Mouse (Mus musculus) macrophage (primary cell): ENCODE data around the gene Cmss1. TPM values are rescaled to one million over a fixed set of nuclear protein-coding genes. Genes with fewer than 3 reads are reported as not detected.

Source experiments
- H3K27ac ChIP-seq: fragments of 350-480 bp; formaldehyde crosslinking; 2 replicates; pipeline ENCODE4 v1.9.0; 2021
- H3K36me3 ChIP-seq: fragments of 350-480 bp; formaldehyde crosslinking; 2 replicates; pipeline ENCODE4 v1.9.0; 2021; ENCODE audit errors: inconsistent target
- H3K4me3 ChIP-seq: fragments of 350-480 bp; formaldehyde crosslinking; 2 replicates; pipeline ENCODE4 v1.9.0; 2021; ENCODE audit errors: inconsistent target
- H3K79me2 ChIP-seq: fragments of 350-480 bp; formaldehyde crosslinking; 2 replicates; pipeline ENCODE4 v1.9.0; 2021; ENCODE audit errors: inconsistent target
- WGBS: methylation state at CpG from one replicate; pipeline ENCODE4 v1.1.7; 2026; ENCODE audit warnings: inconsistent platforms; ENCODE audit not compliant: missing documents; 5-methylcytosine and 5-hydroxymethylcytosine counted together
- polyA plus RNA-seq: library from polyadenylated mRNA; stranded (reverse); fragments of 250-400 nt; gene quantifications from 3 replicates; pipeline ENCODE4 v1.2.4, GENCODE M21; 2018; ENCODE audit warnings: inconsistent platforms

Gene Cmss1
- polyA plus RNA-seq, 1 experiment from 2014 or later: 4.7 TPM

DNA sequence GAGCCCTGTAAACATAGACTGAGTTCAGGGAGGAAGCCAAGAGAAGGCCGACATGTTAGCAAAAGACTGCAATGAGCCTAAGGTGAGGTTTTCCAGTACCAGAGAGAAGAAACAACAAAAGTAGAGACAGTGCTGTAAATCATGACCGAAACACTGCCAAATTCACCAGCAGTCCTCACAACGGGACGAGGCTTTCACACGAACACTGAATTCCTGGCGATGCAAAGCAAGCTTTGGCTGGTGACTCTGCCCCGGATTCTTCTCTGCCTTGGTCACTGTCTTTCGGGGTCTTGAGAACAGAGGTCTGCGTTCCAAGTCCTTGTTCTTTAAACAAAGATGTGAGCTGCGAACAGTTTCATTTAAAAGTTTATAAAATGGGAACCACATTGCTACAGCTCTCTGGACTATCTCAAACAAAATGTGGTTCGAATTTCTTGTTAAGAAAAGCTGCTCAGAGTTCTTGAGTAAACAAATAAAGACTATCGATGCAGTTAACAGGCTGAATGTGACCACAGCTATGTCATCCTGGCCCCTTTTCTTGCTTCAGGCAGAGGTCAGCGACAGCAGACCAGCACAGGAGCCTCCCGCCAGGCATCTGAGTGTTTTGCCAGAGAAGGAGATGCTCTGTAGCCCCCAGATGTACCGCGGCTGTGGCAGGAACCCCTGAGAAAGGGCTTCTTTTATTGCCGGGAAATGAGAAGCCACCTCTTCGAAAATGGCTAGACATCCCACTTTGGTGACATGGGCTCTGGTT lies 239.5 kb downstream of the Cmss1 start:
- Histone ChIP-seq H3K4me3 (no peak overlapping the region), H3K36me3 (no peaks in the 10 kb centered on the region), H3K27ac (no peak overlapping the region), H3K79me2 (no peaks in the 10 kb centered on the region)
- WGBS: 92% methylated on average over 18 of the region's 18 CpGs

DNA sequence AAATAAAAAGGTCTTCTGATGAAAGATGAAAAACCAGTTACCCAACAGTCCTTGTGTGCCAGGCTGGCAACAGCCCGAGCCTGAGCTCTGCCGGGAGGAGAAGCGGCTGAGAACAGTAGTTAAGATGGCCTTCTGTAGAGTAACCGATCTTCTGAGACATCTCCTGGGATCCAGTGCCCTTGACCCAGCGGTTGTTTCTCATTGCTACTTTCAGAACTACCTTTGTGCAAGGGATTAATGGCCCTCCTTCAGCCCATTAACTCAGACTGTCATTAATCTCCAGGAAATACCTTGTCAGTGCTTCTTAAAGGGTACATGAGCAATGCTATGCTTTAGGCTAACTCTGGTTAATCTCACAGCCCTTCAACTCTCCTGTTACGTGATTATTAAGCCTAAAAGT lies 240.5 kb downstream of the Cmss1 start:
- Histone ChIP-seq H3K4me3 (no peak overlapping the region), H3K27ac (no peak overlapping the region), H3K36me3 (no peaks in the 10 kb centered on the region), H3K79me2 (no peaks in the 10 kb centered on the region)
- WGBS: 98% methylated on average over 6 of the region's 6 CpGs

DNA sequence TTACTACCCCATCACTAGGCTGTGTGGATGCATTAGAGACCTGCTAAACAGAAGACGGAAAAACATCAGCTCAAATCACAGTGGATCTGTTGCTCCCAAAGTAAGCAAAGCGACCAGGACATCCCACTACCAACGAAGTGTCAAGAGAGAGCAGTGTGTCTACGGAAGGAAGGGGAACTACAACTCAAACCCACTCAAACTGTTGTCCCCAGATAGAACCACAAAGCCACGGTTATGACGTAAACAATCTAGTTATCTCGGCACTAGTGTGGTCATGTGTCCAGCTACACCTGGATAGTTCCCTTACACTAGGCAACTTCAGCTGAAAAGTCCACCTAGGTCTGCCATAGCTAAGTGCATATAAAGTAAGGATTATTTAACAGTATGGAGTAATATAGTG lies 242.2 kb downstream of the Cmss1 start:
- Histone ChIP-seq H3K79me2 (no peaks in the 10 kb centered on the region), H3K4me3 (no peak overlapping the region), H3K27ac (no peak overlapping the region), H3K36me3 (no peaks in the 10 kb centered on the region)
- 29% methylated on average over 7 of the region's 7 CpGs for WGBS

DNA sequence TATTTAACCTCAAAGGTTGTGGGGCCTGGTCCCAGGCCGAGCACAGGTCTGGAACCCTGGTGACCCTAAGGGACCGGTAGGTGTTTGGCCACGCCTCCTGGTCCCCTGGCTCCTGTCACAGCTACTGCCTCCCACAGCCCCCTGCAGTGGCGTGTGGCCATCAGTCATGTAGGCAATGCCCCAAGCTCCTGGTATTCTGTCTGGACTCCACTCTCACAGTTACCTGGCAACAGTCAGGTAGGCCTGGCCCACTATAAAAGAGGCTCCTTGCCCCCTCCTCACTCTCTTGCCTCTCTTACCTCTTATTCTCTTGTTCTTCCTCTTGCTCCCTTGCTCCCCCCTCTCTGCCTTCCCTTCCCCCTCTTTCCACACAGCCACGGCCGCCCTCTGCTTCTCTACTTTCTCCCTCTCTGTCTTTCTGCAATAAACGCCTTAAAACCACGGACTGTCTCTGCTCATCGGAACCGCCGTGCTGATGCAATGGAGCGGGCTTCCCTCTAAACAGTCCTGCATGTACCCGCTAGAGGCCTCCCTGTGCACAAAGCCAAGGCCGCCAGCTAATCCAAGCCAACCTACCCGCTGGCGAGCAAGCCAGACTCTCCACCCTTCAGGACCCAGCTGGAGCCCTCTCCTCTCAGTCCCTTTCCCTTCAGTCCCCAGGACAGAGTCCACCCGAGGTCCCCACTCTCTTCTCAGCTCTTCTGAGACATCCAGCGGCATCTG lies 243.8 kb downstream of the Cmss1 start:
- Histone ChIP-seq H3K27ac (no peak overlapping the region), H3K36me3 (no peaks in the 10 kb centered on the region), H3K79me2 (no peaks in the 10 kb centered on the region), H3K4me3 (no peak overlapping the region)
- 53% methylated on average over 18 of the region's 18 CpGs for WGBS

DNA sequence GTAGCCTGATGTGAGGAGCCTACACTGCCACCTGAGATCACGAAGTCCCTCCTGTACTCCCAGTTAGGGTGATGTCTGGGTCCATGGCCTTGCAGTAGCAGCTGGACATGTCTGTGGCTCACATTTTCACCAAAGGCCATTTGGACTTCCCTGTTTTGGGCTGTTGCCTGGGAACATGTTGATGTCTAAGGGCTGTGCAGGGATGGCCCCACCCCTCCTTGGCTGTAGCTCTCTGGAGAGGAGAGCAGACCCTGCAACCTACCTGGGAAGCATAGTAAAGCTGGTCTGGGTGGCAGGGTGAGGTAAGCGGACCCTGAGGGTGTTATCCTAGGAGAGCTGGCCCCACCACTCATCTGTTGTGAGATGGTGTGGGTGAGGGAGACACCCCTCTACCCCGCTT lies 245.9 kb downstream of the Cmss1 start:
- no peak overlapping the region for H3K4me3 ChIP-seq
- no peaks in the 10 kb centered on the region for H3K36me3 ChIP-seq
- WGBS: 95% methylated on average over 3 of the region's 3 CpGs
- H3K79me2 ChIP-seq: no peaks in the 10 kb centered on the region
- no peak overlapping the region for H3K27ac ChIP-seq

DNA sequence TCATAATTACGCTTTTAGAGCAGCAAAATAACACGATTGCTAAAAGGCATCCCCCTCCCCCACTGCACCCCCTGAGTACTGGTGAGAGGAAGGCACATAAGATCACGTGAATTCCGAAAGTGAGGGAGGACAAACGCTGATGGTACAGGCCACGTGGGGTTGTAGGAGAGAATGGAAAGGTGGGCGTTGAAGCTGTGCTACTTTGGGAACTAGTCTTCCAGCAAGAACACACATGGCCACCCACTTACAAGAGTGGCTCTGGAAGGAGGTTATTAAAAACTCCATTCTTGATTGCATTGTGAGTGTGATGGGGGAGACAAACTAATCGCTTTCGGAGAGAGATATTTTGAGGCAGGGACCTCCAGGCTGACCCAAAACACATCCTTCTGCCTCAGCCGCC lies 247.4 kb downstream of the Cmss1 start:
- Histone ChIP-seq H3K79me2 (no peaks in the 10 kb centered on the region), H3K27ac (no peak overlapping the region), H3K4me3 (no peak overlapping the region), H3K36me3 (no peaks in the 10 kb centered on the region)
- 87% methylated on average over 9 of the region's 10 CpGs for WGBS

DNA sequence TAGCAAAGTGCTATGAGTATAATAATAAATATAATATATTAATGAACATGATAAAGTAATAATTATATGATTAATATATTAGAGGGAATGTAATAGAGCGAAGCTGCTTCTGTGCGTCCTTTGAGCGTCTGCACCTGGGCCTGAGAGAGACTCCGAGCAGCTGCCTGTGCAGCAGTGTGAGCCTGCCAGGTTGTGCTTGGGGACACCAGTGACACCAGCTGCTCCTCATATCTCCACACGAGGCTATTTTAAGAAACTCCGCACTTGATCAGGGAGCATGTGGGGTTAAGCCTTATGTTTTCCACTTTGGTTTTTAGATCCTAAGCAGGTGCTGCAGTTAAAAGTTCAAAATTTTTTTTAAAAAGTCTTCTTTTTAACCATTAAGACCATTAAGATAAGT lies 249.7 kb downstream of the Cmss1 start:
- no peak overlapping the region for H3K27ac ChIP-seq
- H3K79me2 ChIP-seq: no peaks in the 10 kb centered on the region
- WGBS: 100% methylated on average over 6 of the region's 6 CpGs
- no peaks in the 10 kb centered on the region for H3K36me3 ChIP-seq
- no peak overlapping the region for H3K4me3 ChIP-seq

DNA sequence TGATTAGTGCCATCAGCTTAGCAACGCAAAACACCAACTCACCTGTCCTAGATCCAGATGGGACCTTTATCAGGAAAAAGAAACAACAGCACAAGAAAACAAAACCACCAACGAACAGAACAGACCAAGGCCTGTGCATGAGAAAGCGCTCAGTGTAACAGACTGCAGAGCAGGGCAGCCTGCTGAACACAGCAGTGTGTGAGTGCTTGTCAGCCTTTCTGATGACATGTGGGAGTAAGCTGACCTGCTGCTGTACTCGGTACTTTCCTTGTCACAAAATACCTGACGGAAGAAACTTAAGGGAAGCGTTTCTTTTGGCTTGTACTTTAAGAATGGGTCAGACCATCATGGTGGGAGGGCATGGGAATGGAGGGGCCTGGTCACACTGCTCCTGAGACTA lies 250.2 kb downstream of the Cmss1 start:
- WGBS: 91% methylated on average over 6 of the region's 6 CpGs
- H3K27ac ChIP-seq: no peak overlapping the region
- no peaks in the 10 kb centered on the region for H3K79me2 ChIP-seq
- no peak overlapping the region for H3K4me3 ChIP-seq
- no peaks in the 10 kb centered on the region for H3K36me3 ChIP-seq

DNA sequence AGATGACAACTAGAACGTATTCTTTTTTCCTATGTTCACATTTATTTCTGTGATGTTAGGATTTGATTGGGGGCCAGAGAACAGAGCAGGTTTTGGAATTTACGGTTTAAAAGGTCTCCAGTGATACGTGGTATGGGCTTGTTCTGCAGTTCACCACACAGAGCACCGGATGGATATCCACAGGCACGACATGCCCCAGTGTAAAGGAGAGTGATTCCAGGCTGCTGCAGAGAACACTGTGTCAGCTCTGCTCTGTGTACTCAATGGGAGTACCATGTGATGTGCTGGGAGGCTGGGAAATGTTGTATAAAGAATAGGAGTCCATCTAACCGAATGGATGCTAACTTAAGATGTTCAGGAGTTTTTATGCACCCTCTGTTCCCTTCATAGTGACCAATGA lies 252.7 kb downstream of the Cmss1 start:
- 86% methylated on average over 6 of the region's 6 CpGs for WGBS
- no peak overlapping the region for H3K27ac ChIP-seq
- no peaks in the 10 kb centered on the region for H3K36me3 ChIP-seq
- H3K79me2 ChIP-seq: no peaks in the 10 kb centered on the region
- no peak overlapping the region for H3K4me3 ChIP-seq

DNA sequence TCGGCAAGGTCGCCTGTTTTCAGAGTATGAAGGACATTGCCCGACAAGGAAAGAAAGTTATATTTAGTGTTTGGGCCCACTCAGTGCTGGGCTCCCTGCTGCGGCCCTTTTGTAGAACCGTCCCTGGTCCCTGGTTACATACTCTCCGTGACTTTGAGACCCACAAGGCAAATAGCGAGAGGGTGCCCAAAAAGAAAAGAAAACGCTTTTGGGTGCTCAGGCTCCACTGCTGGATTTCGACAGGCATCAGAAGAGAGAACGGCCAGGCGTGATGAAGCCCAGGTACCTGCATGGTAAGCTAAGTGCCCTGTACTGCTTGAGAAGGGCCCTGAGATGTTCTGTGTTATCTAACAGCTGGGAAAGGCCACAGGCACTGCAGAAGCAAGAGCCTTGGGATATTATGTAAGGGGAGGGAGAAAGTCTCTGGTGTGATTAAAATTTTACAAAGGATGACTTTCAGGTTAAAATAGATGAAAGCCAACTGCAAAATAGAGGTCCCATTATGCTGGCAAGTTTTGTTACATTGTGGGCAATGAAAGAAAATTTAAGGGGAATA lies 253.4 kb downstream of the Cmss1 start:
- 94% methylated on average over 11 of the region's 11 CpGs for WGBS
- H3K4me3 ChIP-seq: no peak overlapping the region
- no peaks in the 10 kb centered on the region for H3K79me2 ChIP-seq
- H3K36me3 ChIP-seq: no peaks in the 10 kb centered on the region
- no peak overlapping the region for H3K27ac ChIP-seq

DNA sequence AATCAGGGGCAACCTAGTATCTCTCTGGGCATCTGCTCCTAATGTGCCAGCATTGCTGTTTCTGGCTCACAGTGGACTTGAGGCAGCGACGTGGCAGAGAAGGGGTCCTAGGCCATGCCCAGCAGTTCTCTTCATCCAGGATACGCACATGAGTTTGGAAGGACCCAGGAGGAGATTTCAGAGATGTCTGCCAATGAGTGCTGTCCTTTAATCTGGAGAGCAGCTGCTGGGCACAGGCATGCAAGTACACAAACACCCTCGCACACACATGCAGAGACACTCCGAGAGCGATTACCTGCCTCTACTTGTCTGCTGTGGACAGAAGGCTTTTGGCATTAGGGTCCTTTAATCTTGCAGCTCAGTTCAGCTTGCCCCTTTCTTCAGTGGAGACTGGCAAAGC lies 253.9 kb downstream of the Cmss1 start, which contains the start of gene Filip1l:
Gene Filip1l (plus strand): TSS at position 343 of the 400 bp plus-strand sequence.
- Histone ChIP-seq H3K36me3 (no peaks in the 10 kb centered on the region), H3K27ac (no peak within 1 kb of the TSS), H3K79me2 (no peaks in the 10 kb centered on the region), H3K4me3 (no peak within 1 kb of the TSS)
- WGBS: 92% methylated on average over 6 of the region's 6 CpGs

DNA sequence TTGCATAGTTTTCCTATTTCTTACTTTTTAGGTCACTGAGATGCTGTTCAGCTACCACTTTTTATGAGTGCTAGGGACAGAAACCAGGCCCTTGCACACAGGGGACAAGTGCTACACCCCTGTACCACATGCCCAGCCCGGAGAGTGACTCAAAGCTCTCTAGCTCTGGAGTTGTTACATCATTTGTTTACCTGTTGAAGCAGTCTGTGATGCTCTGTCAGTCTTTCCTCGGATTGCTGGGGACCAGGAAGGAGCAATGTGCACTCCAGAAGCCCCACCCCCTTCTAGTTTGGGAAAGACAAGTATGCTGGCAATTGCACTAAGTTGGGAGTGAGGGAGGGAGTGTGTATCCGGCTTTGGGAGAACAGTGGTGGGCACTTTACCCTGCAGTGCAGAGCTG lies 257.0 kb downstream of the Cmss1 start:
- no peaks in the 10 kb centered on the region for H3K79me2 ChIP-seq
- no peak overlapping the region for H3K4me3 ChIP-seq
- no peaks in the 10 kb centered on the region for H3K36me3 ChIP-seq
- 86% methylated on average over 3 of the region's 3 CpGs for WGBS
- H3K27ac ChIP-seq: no peak overlapping the region

DNA sequence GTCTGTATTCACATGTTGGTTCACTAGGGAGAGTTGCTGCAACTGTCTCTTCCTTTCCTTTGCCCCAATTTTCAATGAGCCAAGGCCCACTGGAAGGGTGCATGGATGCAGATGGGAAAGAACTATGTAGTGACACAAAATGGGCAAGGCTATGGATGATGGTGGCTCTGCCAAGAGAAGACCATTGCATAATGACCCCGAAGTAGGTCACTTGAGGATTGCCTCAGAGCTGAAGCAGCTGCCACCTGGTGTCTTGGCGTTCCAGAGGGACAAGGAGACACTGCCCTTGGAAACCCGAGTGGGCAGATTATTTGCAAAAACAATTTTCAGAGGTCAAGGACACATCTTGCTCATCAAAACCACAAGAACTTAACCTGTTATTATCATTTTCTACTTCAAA lies 257.6 kb downstream of the Cmss1 start:
- no peak overlapping the region for H3K4me3 ChIP-seq
- WGBS: 90% methylated on average over 3 of the region's 3 CpGs
- H3K79me2 ChIP-seq: no peaks in the 10 kb centered on the region
- no peaks in the 10 kb centered on the region for H3K36me3 ChIP-seq
- no peak overlapping the region for H3K27ac ChIP-seq

DNA sequence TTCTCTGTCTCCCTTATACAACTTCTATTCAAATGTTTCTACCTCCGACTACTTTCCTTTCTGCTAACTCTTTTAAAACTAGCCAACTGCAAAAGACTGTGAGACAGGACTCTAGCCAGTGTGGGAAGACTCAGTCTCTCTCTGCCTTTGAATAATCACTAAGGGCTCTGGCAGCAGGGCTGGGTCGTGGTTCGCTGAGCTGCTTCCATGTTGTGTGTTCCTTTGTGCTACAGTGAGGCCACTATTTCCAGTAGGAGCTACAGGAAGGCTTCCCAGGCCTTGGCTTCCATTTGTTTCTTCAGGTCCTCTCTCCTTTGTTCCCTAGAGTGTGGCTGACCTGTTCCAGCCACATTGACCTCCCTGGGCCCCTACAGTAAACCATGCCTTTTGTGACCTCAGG lies 260.4 kb downstream of the Cmss1 start:
- Histone ChIP-seq H3K4me3 (no peak overlapping the region), H3K36me3 (no peaks in the 10 kb centered on the region), H3K79me2 (no peaks in the 10 kb centered on the region), H3K27ac (no peak overlapping the region)
- 87% methylated on average over 3 of the region's 3 CpGs for WGBS

DNA sequence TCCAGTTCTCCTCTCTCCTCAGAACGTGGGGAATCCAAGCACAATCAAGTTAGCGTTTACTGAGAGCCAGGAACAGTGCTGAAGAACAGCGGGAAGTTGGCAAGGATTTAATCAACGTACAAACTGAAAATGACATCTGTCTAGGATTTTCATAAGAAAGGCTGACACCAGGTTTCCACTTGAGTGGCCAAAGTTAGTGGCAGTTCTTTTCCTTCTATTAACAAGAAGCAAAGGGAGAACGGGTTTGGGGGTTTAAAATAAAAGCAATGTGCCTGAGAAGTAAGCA lies 266.1 kb downstream of the Cmss1 start:
- Histone ChIP-seq H3K4me3 (no peak overlapping the region), H3K79me2 (no peaks in the 10 kb centered on the region), H3K27ac (no peak overlapping the region), H3K36me3 (no peaks in the 10 kb centered on the region)
- WGBS: 94% methylated on average over 5 of the region's 5 CpGs
